Mouse (Mus musculus) cortical plate, adult 2 months (tissue): ENCODE results near the gene Hpn. TPM values are rescaled to one million over a fixed set of nuclear protein-coding genes. Genes with fewer than 3 reads are reported as not detected.

Experiments
- H3K27ac ChIP-seq: fragments of 200-500 bp; 2 replicates; pipeline ENCODE4 v1.5.1; 2012; ENCODE audit warnings: low read length, control low read depth, inconsistent platforms; ENCODE audit not compliant: insufficient read depth
- H3K4me1 ChIP-seq: fragments of 200-500 bp; 2 replicates; pipeline ENCODE4 v1.6.1; 2011; ENCODE audit warnings: low read length; ENCODE audit not compliant: control insufficient read depth, insufficient read depth
- H3K4me3 ChIP-seq: fragments of 200-500 bp; 2 replicates; pipeline ENCODE4 v1.5.1; 2011; ENCODE audit warnings: mild to moderate bottlenecking, low read length, control low read depth; ENCODE audit not compliant: insufficient read depth
- CTCF ChIP-seq: fragments of 200-500 bp; IDR thresholded peaks from 2 replicates; pipeline ENCODE4 v1.5.1; 2011; ENCODE audit warnings: mild to moderate bottlenecking, control low read depth, low read length; ENCODE audit not compliant: insufficient read depth; ENCODE audit errors: extremely low read depth
- POLR2A ChIP-seq: fragments of 200-500 bp; IDR thresholded peaks from 2 replicates; pipeline ENCODE4 v1.6.1; 2011; ENCODE audit warnings: mild to moderate bottlenecking, low read length, control low read depth; ENCODE audit not compliant: insufficient read depth; ENCODE audit errors: extremely low read depth
- polyA plus RNA-seq: library from polyadenylated mRNA; depleted of rRNA; stranded (reverse); fragments of >200 nt; gene quantifications from 2 replicates; pipeline ENCODE4 v1.2.3, GENCODE M21; 2012

The Hpn gene
- polyA plus RNA-seq, 1 experiment = 4.2 TPM

GRCm38 (mm10) chr7:31060621-31061010 is 54.5 kb downstream of the Hpn start:
- 0 out of 2 replicates have a peak overlapping the region, but pooled peaks have one; percentile 18 for H3K4me3 ChIP-seq
- 0 out of 2 replicates have a peak, but pooled peaks cover 2% of the 10 kb centered on the region for H3K4me1 ChIP-seq
- H3K27ac ChIP-seq = 0 out of 2 replicates have a peak overlapping the region, but pooled peaks have one; percentile 7
- TF ChIP-seq POLR2A = no peak
- no peak for TF ChIP-seq CTCF

GRCm38 (mm10) chr7:31059919-31060620 is 55.0 kb downstream of the Hpn start:
- no peak for TF ChIP-seq POLR2A
- no peak for TF ChIP-seq CTCF
- H3K4me1 ChIP-seq = 0 out of 2 replicates have a peak, but pooled peaks cover 2% of the 10 kb centered on the region
- H3K27ac ChIP-seq = 0 out of 2 replicates have a peak overlapping the region, but pooled peaks have one; percentile 1
- 0 out of 2 replicates have a peak overlapping the region, but pooled peaks have one; percentile 18 for H3K4me3 ChIP-seq

- Histone ChIP-seq H3K27ac (0 out of 2 replicates have a peak within 1 kb of the TSS, but pooled peaks have one; percentile 1), H3K4me3 (no peak within 1 kb of the TSS), H3K4me1 (0 out of 2 replicates have a peak, but pooled peaks cover 2% of the 10 kb centered on the region)
- no peak for TF ChIP-seq POLR2A
- TF ChIP-seq CTCF = peak; percentile 81
These were observed 56.0 kb downstream of the Hpn start, which contains the start of gene Lgi4 for GRCm38 (mm10) chr7:31059108-31059507. TSS of gene Lgi4 (plus strand) at chr7:31059342.

DNA sequence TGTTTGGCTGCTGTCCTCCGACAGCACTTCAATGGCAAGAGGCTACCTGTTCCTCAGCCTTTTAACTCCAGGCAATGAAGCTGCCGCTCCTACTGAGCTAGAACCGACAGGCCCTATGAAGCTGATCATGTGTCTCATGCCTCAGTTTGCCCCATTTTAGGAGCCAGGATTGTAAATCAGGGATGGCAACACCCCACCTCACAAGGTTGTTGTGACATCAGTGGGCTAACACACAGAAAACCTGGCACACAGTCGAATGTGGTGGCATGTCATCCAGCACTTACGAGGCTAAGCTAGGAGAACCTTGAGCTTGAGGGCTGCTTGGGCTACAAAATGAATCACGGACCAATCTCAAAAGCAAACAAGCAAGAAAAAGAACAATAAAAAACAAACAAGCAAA is 56.9 kb downstream of the Hpn start:
- H3K4me1 ChIP-seq = 0 out of 2 replicates have a peak, but pooled peaks cover 2% of the 10 kb centered on the region
- H3K4me3 ChIP-seq = no peak overlapping the region
- H3K27ac ChIP-seq = no peak overlapping the region
- TF ChIP-seq CTCF (no peak), POLR2A (no peak)

- H3K4me3 ChIP-seq = no peak overlapping the region
- TF ChIP-seq POLR2A (no peak), CTCF (no peak)
- 0 out of 2 replicates have a peak, but pooled peaks cover 2% of the 10 kb centered on the region for H3K4me1 ChIP-seq
- no peak overlapping the region for H3K27ac ChIP-seq
These were observed 57.4 kb downstream of the Hpn start for GRCm38 (mm10) chr7:31057730-31058129.

DNA sequence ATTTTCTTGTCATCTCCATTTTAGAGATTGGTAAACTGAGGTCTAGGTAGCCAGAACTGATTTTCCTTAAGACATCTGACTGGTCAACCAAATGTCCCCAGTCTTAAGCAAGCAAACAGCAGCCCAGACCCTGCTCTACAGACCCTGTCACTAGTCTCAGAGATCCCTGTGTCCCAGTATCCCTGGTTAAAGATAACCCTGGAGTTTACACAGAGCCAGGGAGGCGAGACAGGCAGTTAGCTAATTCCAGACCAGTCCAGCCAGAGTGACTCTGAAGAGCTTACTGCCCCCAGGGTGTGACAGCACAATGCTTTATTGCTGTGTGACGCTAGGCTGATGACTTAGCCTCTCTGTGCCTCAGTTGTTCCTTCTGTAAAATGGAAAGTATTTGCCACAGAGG is 58.0 kb downstream of the Hpn start, which contains the start of gene Fxyd1:
Gene Fxyd1, minus strand, starts transcription at position 129 of the 400 bp plus-strand sequence.
- Histone ChIP-seq H3K4me3 (no peak within 1 kb of the TSS), H3K27ac (no peak within 1 kb of the TSS)
- no peak for TF ChIP-seq CTCF
- no peak for TF ChIP-seq POLR2A

GRCm38 (mm10) chr7:31056448-31056847 is 58.6 kb downstream of the Hpn start:
- TF ChIP-seq CTCF (no peak), POLR2A (no peak)
- H3K4me1 ChIP-seq = 0 out of 2 replicates have a peak, but pooled peaks cover 2% of the 10 kb centered on the region
- H3K27ac ChIP-seq = no peak overlapping the region
- no peak overlapping the region for H3K4me3 ChIP-seq

More for the DNA sequence above, 58.0 kb downstream of the Hpn start, which contains the start of gene Fxyd1:
- 0 out of 2 replicates have a peak, but pooled peaks cover 2% of the 10 kb centered on the region for H3K4me1 ChIP-seq

- no peak for TF ChIP-seq POLR2A
- TF ChIP-seq CTCF = no peak
- Histone ChIP-seq H3K4me3 (no peak overlapping the region), H3K27ac (no peak overlapping the region), H3K4me1 (0 out of 2 replicates have a peak, but pooled peaks cover 2% of the 10 kb centered on the region)
These were observed 59.2 kb downstream of the Hpn start for GRCm38 (mm10) chr7:31055883-31056282.

- Histone ChIP-seq H3K4me1 (no peaks in the 10 kb centered on the region), H3K27ac (peak overlapping the region; percentile 38), H3K4me3 (peak overlapping the region; percentile 7; the same call in 1 of the 2 replicates)
- TF ChIP-seq CTCF (no peak), POLR2A (no peak)
These were observed 59.7 kb downstream of the Hpn start for GRCm38 (mm10) chr7:31055354-31055824.
